Mouse (Mus musculus) testis, adult 2 months (tissue): ENCODE results near the gene Naaladl2.

Experiments
- CTCF ChIP-seq: fragments of 200-500 bp; IDR thresholded peaks from 2 replicates; pipeline ENCODE4 v1.5.1; 2012; ENCODE audit warnings: low read depth, mild to moderate bottlenecking, inconsistent platforms, low read length, moderate library complexity; ENCODE audit not compliant: control insufficient read depth, insufficient read depth, insufficient replicate concordance
- POLR2A ChIP-seq: fragments of 200-500 bp; IDR thresholded peaks from 2 replicates; pipeline ENCODE4 v1.6.1; 2012; ENCODE audit warnings: low read depth, mild to moderate bottlenecking, inconsistent platforms, low read length, moderate library complexity; ENCODE audit not compliant: control insufficient read depth

GRCm38 (mm10) chr3:24217476-24217875 lies 926.6 kb downstream of the Naaladl2 start:
- TF ChIP-seq CTCF = no peak
- no peak for TF ChIP-seq POLR2A
